Mouse (Mus musculus) lung, embryonic 14.5 days (tissue): ENCODE data around the gene Mdh1. TPM values are rescaled to one million over a fixed set of nuclear protein-coding genes. Genes with fewer than 3 reads are reported as not detected.
"Not testable (repeated sequence)": the region's sequence is repeated elsewhere in the genome, so short reads cannot be mapped to it uniquely, and the experiment has no call there.

ENCODE experiments used
- ATAC-seq: fragments of 200-750 bp; cut with Nextera tagmentation; 2 replicates; pipeline ENCODE4 v1.8.0; 2017; ENCODE audit warnings: mild to moderate bottlenecking, moderate TSS enrichment, moderate library complexity; ENCODE audit not compliant: insufficient read depth
- DNase-seq: peaks from one replicate; pipeline ENCODE4 v3.0.0-alpha.2; 2015
- H3K27ac ChIP-seq: fragments of 300-500 bp; sonication (generic); 2 replicates; pipeline ENCODE4 v1.5.1; 2014; ENCODE audit warnings: low read depth, mild to moderate bottlenecking, moderate library complexity
- H3K27me3 ChIP-seq: fragments of 300-500 bp; sonication (generic); 2 replicates; pipeline ENCODE4 v1.6.1; 2014; ENCODE audit warnings: low read length, control low read depth; ENCODE audit not compliant: insufficient read depth
- H3K36me3 ChIP-seq: fragments of 300-500 bp; sonication (generic); 2 replicates; pipeline ENCODE4 v1.6.1; 2014; ENCODE audit warnings: control low read depth; ENCODE audit not compliant: insufficient read depth
- H3K4me1 ChIP-seq: fragments of 300-500 bp; sonication (generic); 2 replicates; pipeline ENCODE4 v1.6.1; 2014; ENCODE audit warnings: antibody characterized with exemption, control low read depth; ENCODE audit not compliant: insufficient read depth
- H3K4me2 ChIP-seq: fragments of 300-500 bp; sonication (generic); 2 replicates; pipeline ENCODE4 v1.6.1; 2014; ENCODE audit warnings: mild to moderate bottlenecking
- H3K4me3 ChIP-seq: fragments of 300-500 bp; sonication (generic); 2 replicates; pipeline ENCODE4 v1.5.1; 2014; ENCODE audit warnings: low read depth, low read length
- H3K9ac ChIP-seq: fragments of 300-500 bp; sonication (generic); 2 replicates; pipeline ENCODE4 v1.6.1; 2014
- H3K9me3 ChIP-seq: fragments of 300-500 bp; sonication (generic); 2 replicates; pipeline ENCODE4 v1.6.1; 2016; ENCODE audit warnings: low read depth, low read length, control low read depth
- WGBS: fragments of 180-500 bp; shearing (Covaris S2); extraction: QIAGEN DNeasy Blood & Tissue Kit; methylation state at CpG from one replicate; pipeline ENCODE4 v1.1.7; 2014; 5-methylcytosine and 5-hydroxymethylcytosine counted together
- microRNA-seq: library from miRNA; unstranded; fragments of <30 nt; microRNA quantifications from one replicate; pipeline ENCODE4, GENCODE M21; 2016; ENCODE audit warnings: borderline number of aligned reads
- polyA plus RNA-seq: library from polyadenylated mRNA; unstranded; fragments of >200 nt; fragmentation: Nextera tagmentation; extraction: Ambion mirVana; gene quantifications from 2 replicates; pipeline ENCODE4 v1.2.1, GENCODE M21; 2014

The Mdh1 gene
- polyA plus RNA-seq, 1 experiment from 2014 or later = 330 TPM

DNA sequence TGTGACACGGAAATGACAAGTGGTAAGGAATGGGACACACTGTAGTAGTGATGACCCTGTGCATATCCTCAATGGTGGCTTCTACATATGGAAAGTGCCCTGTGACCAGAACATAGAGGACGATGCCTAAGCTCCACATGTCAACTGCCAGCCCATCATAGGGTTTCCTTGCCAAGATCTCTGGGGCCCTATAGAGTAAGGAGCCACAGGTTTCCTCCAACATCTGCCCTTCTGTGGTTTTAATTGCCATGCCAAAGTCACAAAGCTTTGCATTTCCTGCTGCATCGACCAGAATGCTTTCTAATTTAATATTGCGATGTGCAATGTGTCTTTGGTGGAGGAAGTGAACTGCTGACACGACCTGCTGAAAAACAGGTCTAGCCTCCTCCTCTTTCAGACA lies 65.1 kb downstream of the Mdh1 start:
- not testable (repeated sequence) for H3K9me3 ChIP-seq, ATAC-seq, H3K4me2 ChIP-seq

More for the DNA sequence above, 65.1 kb downstream of the Mdh1 start:
- H3K27me3 ChIP-seq, H3K36me3 ChIP-seq, H3K9ac ChIP-seq, H3K4me3 ChIP-seq, H3K4me1 ChIP-seq, DNase-seq, H3K27ac ChIP-seq: not testable (repeated sequence)
- 73% methylated on average over 5 of the region's 5 CpGs for WGBS

Small RNA genes within 50 kb of the gene (microRNA-seq; reads per million reads assigned to microRNA genes)
- not detected for gene Gm22990

Other genes starting within 250 kb of the Mdh1 start
- 83.6 and 86.6 TPM in 2 replicates for gene Ugp2, start 201.2 kb downstream of the Mdh1 start, polyA plus RNA-seq
- gene Wdpcp, start 132 bp downstream of the Mdh1 start, polyA plus RNA-seq = 10.1 and 10.7 TPM in 2 replicates